18 mouse cellular contexts compared by ENCODE assay signal in genomic region chr2:123401064-123401463, GRCm38 (mm10).
DNase-seq lines count a peak whose midpoint lies in the region; ATAC-seq and TF ChIP-seq lines count a peak whose summit lies in the region.
"Had no signal": no experiment of that assay in that cellular context is flagged by ENCODE, and none has a peak within 500 bp of the region (broad histone marks: within the 10 kb centered on the region; RNA-seq: fewer than 3 reads in every experiment).

No protein-coding gene starts in this region.

- H3K4me3 ChIP-seq in forebrain, embryonic 11.5 days (ENCODE audit: low read depth, low read length): no peak overlapping the region
- no peak overlapping the region for H3K4me3 ChIP-seq in forebrain, embryonic 10.5 days
- no peak overlapping the region for H3K4me3 ChIP-seq in midbrain, embryonic 11.5 days (ENCODE audit: low read depth, low read length)
- H3K4me3 ChIP-seq in midbrain, embryonic 15.5 days: no peak overlapping the region
- H3K4me3 ChIP-seq in forebrain, embryonic 15.5 days: no peak overlapping the region
- H3K4me3 ChIP-seq: embryonic facial prominence, embryonic 15.5 days; limb, embryonic 13.5 days; liver, embryonic 13.5 days; lung, embryonic 15.5 days; midbrain, embryonic 12.5 days had no signal

- H3K9ac ChIP-seq in forebrain, embryonic 11.5 days (ENCODE audit: low read length): no peak overlapping the region
- H3K9ac ChIP-seq in midbrain, embryonic 11.5 days (ENCODE audit: low read length): no peak overlapping the region
- H3K9ac ChIP-seq in midbrain, embryonic 15.5 days: no peak overlapping the region
- no peak overlapping the region for H3K9ac ChIP-seq in forebrain, embryonic 15.5 days (replicated peaks)
- H3K9ac ChIP-seq: embryonic facial prominence, embryonic 15.5 days; limb, embryonic 13.5 days; liver, embryonic 13.5 days; lung, embryonic 15.5 days; midbrain, embryonic 12.5 days had no signal

- no peaks in the 10 kb centered on the region for H3K4me1 ChIP-seq in forebrain, embryonic 11.5 days (replicated peaks; ENCODE audit: control insufficient read depth, insufficient read depth, low read length)
- H3K4me1 ChIP-seq in forebrain, embryonic 10.5 days: peaks cover 7% of the 10 kb centered on the region
- no peaks in the 10 kb centered on the region for H3K4me1 ChIP-seq in midbrain, embryonic 11.5 days (ENCODE audit: control insufficient read depth, insufficient read depth, low read length)
- H3K4me1 ChIP-seq in midbrain, embryonic 15.5 days: no peaks in the 10 kb centered on the region
- H3K4me1 ChIP-seq in forebrain, embryonic 15.5 days: no peaks in the 10 kb centered on the region
- H3K4me1 ChIP-seq: embryonic facial prominence, embryonic 15.5 days; limb, embryonic 13.5 days; liver, embryonic 13.5 days; lung, embryonic 15.5 days; midbrain, embryonic 12.5 days had no signal

- no peaks in the 10 kb centered on the region for H3K36me3 ChIP-seq in forebrain, embryonic 11.5 days (ENCODE audit: control insufficient read depth, insufficient read depth, low read length)
- H3K36me3 ChIP-seq in forebrain, embryonic 10.5 days (replicated peaks): no peaks in the 10 kb centered on the region
- H3K36me3 ChIP-seq in midbrain, embryonic 11.5 days (ENCODE audit: control insufficient read depth, insufficient read depth, low read length): no peaks in the 10 kb centered on the region
- no peaks in the 10 kb centered on the region for H3K36me3 ChIP-seq in midbrain, embryonic 15.5 days (replicated peaks)
- no peaks in the 10 kb centered on the region for H3K36me3 ChIP-seq in forebrain, embryonic 15.5 days
- H3K36me3 ChIP-seq: embryonic facial prominence, embryonic 15.5 days; limb, embryonic 13.5 days; liver, embryonic 13.5 days; lung, embryonic 15.5 days; midbrain, embryonic 12.5 days had no signal

- DNase-seq in forebrain, embryonic 11.5 days (ENCODE audit: low spot score): no peak
- DNase-seq in forebrain, embryonic 10.5 days (ENCODE audit: extremely low spot score, low spot score): no peak
- DNase-seq in midbrain, embryonic 11.5 days (ENCODE audit: low spot score, missing footprints): no peak
- peak; percentile 79 for DNase-seq in brain, embryonic 14.5 days (ENCODE audit: low read depth)
- DNase-seq in thymus, postnatal 4 days: no peak
- DNase-seq: cerebellum, adult 2 months; liver, embryonic 13.5 days; right cerebral cortex, postnatal 14 days; thymus, postnatal 36 days had no signal

- no peak for TF ChIP-seq POLR2A in brain, embryonic 14.5 days (IDR thresholded peaks at IDR 0.05; ENCODE audit: borderline replicate concordance, extremely low read depth, insufficient read depth, insufficient read length, poor library complexity, severe bottlenecking)

- peak; percentile 56; the same call in 1 of the 2 replicates for ATAC-seq in forebrain, embryonic 11.5 days (replicated peaks; ENCODE audit: low FRiP score)
- ATAC-seq in midbrain, embryonic 11.5 days (ENCODE audit: low FRiP score): peak; percentile 50; the same call in 1 of the 2 replicates
- ATAC-seq in midbrain, embryonic 15.5 days (replicated peaks): no peak
- ATAC-seq in forebrain, embryonic 15.5 days (replicated peaks): peak; percentile 53; the same call in 1 of the 2 replicates
- ATAC-seq: intestine, postnatal 0 days had no signal

- H3K27me3 ChIP-seq in forebrain, embryonic 11.5 days (ENCODE audit: control insufficient read depth, insufficient read depth, low read length): no peaks in the 10 kb centered on the region
- no peaks in the 10 kb centered on the region for H3K27me3 ChIP-seq in forebrain, embryonic 10.5 days (ENCODE audit: poor library complexity, severe bottlenecking)
- H3K27me3 ChIP-seq in midbrain, embryonic 11.5 days (ENCODE audit: control insufficient read depth, insufficient read depth, low read length): no peaks in the 10 kb centered on the region
- H3K27me3 ChIP-seq in midbrain, embryonic 15.5 days (replicated peaks): no peaks in the 10 kb centered on the region
- H3K27me3 ChIP-seq in forebrain, embryonic 15.5 days: no peaks in the 10 kb centered on the region
- H3K27me3 ChIP-seq: CH12.LX; embryonic facial prominence, embryonic 15.5 days; limb, embryonic 13.5 days; liver, embryonic 13.5 days; lung, embryonic 15.5 days; midbrain, embryonic 12.5 days had no signal

- no peak for TF ChIP-seq CTCF in brain, embryonic 14.5 days (IDR thresholded peaks at IDR 0.05; ENCODE audit: borderline replicate concordance, extremely low read depth, insufficient read depth, insufficient read length)

- H3K27ac ChIP-seq in forebrain, embryonic 11.5 days (ENCODE audit: low read depth, low read length): no peak overlapping the region
- no peak overlapping the region for H3K27ac ChIP-seq in forebrain, embryonic 10.5 days
- no peak overlapping the region for H3K27ac ChIP-seq in midbrain, embryonic 11.5 days (ENCODE audit: low read depth, low read length)
- no peak overlapping the region for H3K27ac ChIP-seq in midbrain, embryonic 15.5 days
- H3K27ac ChIP-seq in forebrain, embryonic 15.5 days (replicated peaks): no peak overlapping the region
- H3K27ac ChIP-seq: embryonic facial prominence, embryonic 15.5 days; limb, embryonic 13.5 days; liver, embryonic 13.5 days; lung, embryonic 15.5 days; macrophage; midbrain, embryonic 12.5 days had no signal

- H3K9me3 ChIP-seq in forebrain, embryonic 11.5 days (ENCODE audit: control insufficient read depth, low read length): no peaks in the 10 kb centered on the region
- H3K9me3 ChIP-seq in forebrain, embryonic 10.5 days: no peaks in the 10 kb centered on the region
- no peaks in the 10 kb centered on the region for H3K9me3 ChIP-seq in midbrain, embryonic 11.5 days (ENCODE audit: control insufficient read depth, low read length)
- H3K9me3 ChIP-seq in midbrain, embryonic 15.5 days: no peaks in the 10 kb centered on the region
- no peaks in the 10 kb centered on the region for H3K9me3 ChIP-seq in forebrain, embryonic 15.5 days
- H3K9me3 ChIP-seq: embryonic facial prominence, embryonic 15.5 days; limb, embryonic 13.5 days; liver, embryonic 13.5 days; lung, embryonic 15.5 days; midbrain, embryonic 12.5 days had no signal

- H3K4me2 ChIP-seq in forebrain, embryonic 11.5 days (ENCODE audit: low read depth, low read length, severe bottlenecking): no peak overlapping the region
- H3K4me2 ChIP-seq in midbrain, embryonic 11.5 days: no peak overlapping the region
- H3K4me2 ChIP-seq in midbrain, embryonic 15.5 days: no peak overlapping the region
- no peak overlapping the region for H3K4me2 ChIP-seq in forebrain, embryonic 15.5 days (replicated peaks)
- H3K4me2 ChIP-seq: embryonic facial prominence, embryonic 15.5 days; limb, embryonic 13.5 days; liver, embryonic 13.5 days; lung, embryonic 15.5 days; midbrain, embryonic 12.5 days had no signal
